Mouse (Mus musculus): Measurements from ENCODE around the gene Col6a5. TPM values are rescaled to one million over a fixed set of nuclear protein-coding genes. Genes with fewer than 3 reads are reported as not detected.

Col6a5 gene
- 1 to 10 TPM; 1.2 to 2.4 TPM for total RNA-seq (2021)
- long read RNA-seq, experiment 1, result 0 reads
- long read RNA-seq, experiment 2, result 0 reads

- DNase-seq (ENCODE audit: low spot score in 2 of 2), result no peak
These were observed at the start of gene Col6a5 for GRCm38 (mm10) chr9:105960533-105960932. Col6a5 (minus strand) TSS chr9:105960643.

GRCm38 (mm10) chr9:105997955-105998354 is 37.5 kb upstream of the Col6a5 start:
- no peak for DNase-seq (ENCODE audit: low spot score in 2 of 2)

- peak in 1 of 2 experiments; percentile 29 for DNase-seq (ENCODE audit: low spot score in 2 of 2)
These were observed 32.0 kb upstream of the Col6a5 start for GRCm38 (mm10) chr9:105992425-105992824.

GRCm38 (mm10) chr9:105990099-105990498 is 29.7 kb upstream of the Col6a5 start:
- DNase-seq (ENCODE audit: low spot score in 2 of 2), result no peak

- peak in 1 of 2 experiments; percentile 42 for DNase-seq (ENCODE audit: low spot score in 2 of 2)
These were observed 29.0 kb upstream of the Col6a5 start for GRCm38 (mm10) chr9:105989468-105989867.

GRCm38 (mm10) chr9:105988096-105988495 is 27.7 kb upstream of the Col6a5 start:
- peak; percentile 20 to 31 for DNase-seq (ENCODE audit: low spot score in 2 of 2)

GRCm38 (mm10) chr9:105984931-105985519 is 24.6 kb upstream of the Col6a5 start:
- no peak for DNase-seq (ENCODE audit: low spot score in 2 of 2)

GRCm38 (mm10) chr9:105978479-105978878 is 18.0 kb upstream of the Col6a5 start:
- DNase-seq (ENCODE audit: low spot score in 2 of 2), result no peak

- DNase-seq (ENCODE audit: low spot score in 2 of 2), result no peak
These were observed 16.4 kb upstream of the Col6a5 start for GRCm38 (mm10) chr9:105976871-105977270.

GRCm38 (mm10) chr9:105976314-105976713 is 15.9 kb upstream of the Col6a5 start:
- DNase-seq (ENCODE audit: low spot score in 2 of 2), result no peak

- no peak for DNase-seq (ENCODE audit: low spot score in 2 of 2)
These were observed 13.3 kb upstream of the Col6a5 start for GRCm38 (mm10) chr9:105973736-105974135.

GRCm38 (mm10) chr9:105972031-105972430 is 11.6 kb upstream of the Col6a5 start:
- no peak for DNase-seq (ENCODE audit: low spot score in 2 of 2)

- no peak for DNase-seq (ENCODE audit: low spot score in 2 of 2)
These were observed 11.0 kb upstream of the Col6a5 start for GRCm38 (mm10) chr9:105971351-105971894.

GRCm38 (mm10) chr9:105970901-105971300 is 10.5 kb upstream of the Col6a5 start:
- no peak for DNase-seq (ENCODE audit: low spot score in 2 of 2)

GRCm38 (mm10) chr9:105967976-105968375 is 7.5 kb upstream of the Col6a5 start:
- no peak for DNase-seq (ENCODE audit: low spot score in 2 of 2)

- DNase-seq (ENCODE audit: low spot score in 2 of 2), result no peak
These were observed 1.3 kb downstream of the Col6a5 start for GRCm38 (mm10) chr9:105959116-105959515.

GRCm38 (mm10) chr9:105949755-105950154 is 10.7 kb downstream of the Col6a5 start:
- DNase-seq (ENCODE audit: low spot score in 2 of 2), result peak in 1 of 2 experiments; percentile 8

- DNase-seq (ENCODE audit: low spot score in 2 of 2), result peak; percentile 31 to 46
These were observed 12.9 kb downstream of the Col6a5 start for GRCm38 (mm10) chr9:105947577-105947976.

GRCm38 (mm10) chr9:105933816-105934215 is 26.6 kb downstream of the Col6a5 start:
- DNase-seq (ENCODE audit: low spot score in 2 of 2), result no peak

GRCm38 (mm10) chr9:105929287-105929686 is 31.2 kb downstream of the Col6a5 start:
- DNase-seq (ENCODE audit: low spot score in 2 of 2), result no peak

- no peak for DNase-seq (ENCODE audit: low spot score in 2 of 2)
These were observed 31.9 kb downstream of the Col6a5 start for GRCm38 (mm10) chr9:105928406-105929071.

GRCm38 (mm10) chr9:105923659-105924058 is 36.8 kb downstream of the Col6a5 start:
- no peak for DNase-seq (ENCODE audit: low spot score in 2 of 2)
